Mouse (Mus musculus): ENCODE results near the gene Ptprj.

GRCm38 (mm10) chr2:90564552-90564951 lies 15.9 kb downstream of the Ptprj start:
- no peak for TF ChIP-seq POLR2A (IDR thresholded peaks at IDR 0.05; ENCODE audit: extremely low read depth, insufficient read depth, low read length)
- TF ChIP-seq CTCF (IDR thresholded peaks at IDR 0.05; ENCODE audit: low read depth, low read length) = no peak
